9 mouse cellular contexts compared by ENCODE assay signal in the genomic region with DNA sequence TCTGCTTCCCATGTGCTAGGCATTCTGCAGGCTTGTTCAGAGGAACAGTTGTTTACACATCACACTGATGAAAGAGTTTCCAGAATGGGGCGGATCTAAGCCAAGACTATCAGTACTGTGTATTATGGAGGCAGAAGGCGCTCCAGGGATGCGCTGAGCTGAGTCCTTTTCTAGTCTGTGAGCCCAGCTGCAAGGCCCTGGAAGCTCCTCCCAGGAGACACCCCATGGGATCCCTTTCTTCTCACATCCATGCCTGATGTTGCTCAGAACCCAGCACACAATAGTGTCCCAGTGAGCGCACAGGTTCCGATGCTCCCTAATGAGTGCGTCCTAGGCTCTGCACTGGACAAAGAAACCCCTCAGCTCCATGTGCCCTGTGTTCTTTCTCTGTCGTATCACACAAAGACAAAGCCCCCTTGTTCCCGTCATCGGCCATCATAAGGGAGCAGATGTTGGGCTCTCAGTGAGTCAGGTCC.
DNase-seq lines count a peak whose midpoint lies in the region; ATAC-seq and TF ChIP-seq lines count a peak whose summit lies in the region.
"Had no signal": no experiment of that assay in that cellular context is flagged by ENCODE, and none has a peak within 500 bp of the region (broad histone marks: within the 10 kb centered on the region; RNA-seq: fewer than 3 reads in every experiment).

No protein-coding gene starts in this region.

- no peak overlapping the region for H3K4me3 ChIP-seq in lung, embryonic 15.5 days
- no peak overlapping the region for H3K4me3 ChIP-seq in lung, postnatal 0 days (ENCODE audit: low read depth, low read length)
- H3K4me3 ChIP-seq in forebrain, embryonic 14.5 days (ENCODE audit: low read depth, low read length), result no peak overlapping the region

- DNase-seq in lung, postnatal 0 days (ENCODE audit: low spot score), result no peak
- peak; percentile 57 for DNase-seq in forebrain, embryonic 14.5 days (ENCODE audit: low spot score)
- DNase-seq in left cerebral cortex, postnatal 4 days, result peak; percentile 24
- DNase-seq in retina, postnatal 7 days (ENCODE audit: low read depth, low spot score), result peak; percentile 24
- DNase-seq in adrenal gland, postnatal 14 days, result no peak
- no peak for DNase-seq in cerebellum, postnatal 4 days (ENCODE audit: low spot score in 2 of 2)
- no peak for DNase-seq in thymus, postnatal 14 days

- no peak for TF ChIP-seq CTCF in lung, postnatal 0 days (IDR thresholded peaks at IDR 0.05)

- no peak overlapping the region for H3K27ac ChIP-seq in lung, embryonic 15.5 days
- H3K27ac ChIP-seq in lung, postnatal 0 days (ENCODE audit: low read length), result no peak overlapping the region
- peak overlapping the region; percentile 45; the same call in 1 of the 2 replicates for H3K27ac ChIP-seq in forebrain, embryonic 14.5 days (ENCODE audit: low read depth, low read length)
- H3K27ac ChIP-seq: liver, embryonic 14.5 days had no signal

- peak; percentile 42; the same call in 1 of the 2 replicates for ATAC-seq in lung, embryonic 15.5 days (ENCODE audit: borderline replicate concordance, extremely low read depth, low FRiP score, low TSS enrichment)
- no peak for ATAC-seq in lung, postnatal 0 days
- ATAC-seq in forebrain, embryonic 14.5 days, result peak; percentile 72

- no peaks in the 10 kb centered on the region for H3K27me3 ChIP-seq in lung, embryonic 15.5 days
- no peaks in the 10 kb centered on the region for H3K27me3 ChIP-seq in lung, postnatal 0 days (replicated peaks; ENCODE audit: insufficient read depth, low read length)
- H3K27me3 ChIP-seq in forebrain, embryonic 14.5 days (replicated peaks; ENCODE audit: control insufficient read depth, insufficient read depth, low read length), result no peaks in the 10 kb centered on the region

- H3K4me2 ChIP-seq in lung, embryonic 15.5 days, result no peak overlapping the region
- H3K4me2 ChIP-seq in lung, postnatal 0 days (replicated peaks; ENCODE audit: low read depth, low read length), result no peak overlapping the region
- H3K4me2 ChIP-seq in forebrain, embryonic 14.5 days (ENCODE audit: low read length), result no peak overlapping the region

- H3K9ac ChIP-seq in lung, embryonic 15.5 days, result no peak overlapping the region
- H3K9ac ChIP-seq in lung, postnatal 0 days (replicated peaks; ENCODE audit: low read depth), result no peak overlapping the region
- H3K9ac ChIP-seq in forebrain, embryonic 14.5 days (ENCODE audit: low read length), result no peak overlapping the region; the same call in 1 of the 2 replicates
- H3K9ac ChIP-seq: liver, embryonic 14.5 days had no signal

- no peaks in the 10 kb centered on the region for H3K9me3 ChIP-seq in lung, embryonic 15.5 days
- no peaks in the 10 kb centered on the region for H3K9me3 ChIP-seq in lung, postnatal 0 days (ENCODE audit: low read length)
- H3K9me3 ChIP-seq in forebrain, embryonic 14.5 days (replicated peaks; ENCODE audit: control insufficient read depth, low read length), result no peaks in the 10 kb centered on the region

- intact Hi-C loops in left cerebral cortex, postnatal 4 days (cut with DNase I), result no loop called here

- TF ChIP-seq EP300 in lung, postnatal 0 days (IDR thresholded peaks at IDR 0.05), result no peak

- H3K36me3 ChIP-seq in lung, embryonic 15.5 days, result peaks cover 2% of the 10 kb centered on the region; the same call in 1 of the 2 replicates
- no peaks in the 10 kb centered on the region for H3K36me3 ChIP-seq in lung, postnatal 0 days (ENCODE audit: insufficient read depth, low read length)
- peaks cover 10% of the 10 kb centered on the region; the same call in 1 of the 2 replicates for H3K36me3 ChIP-seq in forebrain, embryonic 14.5 days (ENCODE audit: control insufficient read depth, insufficient read depth, low read length)

- 68% methylated on average over 9 of the region's 9 CpGs for WGBS in lung, embryonic 15.5 days
- WGBS in lung, postnatal 0 days, result 63% methylated on average over 9 of the region's 9 CpGs
- WGBS in forebrain, embryonic 14.5 days, result 34% methylated on average over 9 of the region's 9 CpGs

- peaks cover 7% of the 10 kb centered on the region for H3K4me1 ChIP-seq in lung, embryonic 15.5 days
- no peaks in the 10 kb centered on the region for H3K4me1 ChIP-seq in lung, postnatal 0 days (ENCODE audit: insufficient read depth, low read depth, low read length)
- peaks cover 3% of the 10 kb centered on the region; the same call in 1 of the 2 replicates for H3K4me1 ChIP-seq in forebrain, embryonic 14.5 days (ENCODE audit: control insufficient read depth, insufficient read depth, low read length)

Comparison
In these comparisons a context has a peak if more than half of its experiments do, and no peak if none do; other contexts are left out.
1. DNase-seq: peak in forebrain, embryonic 14.5 days (single experiment), left cerebral cortex, postnatal 4 days (single experiment) and retina, postnatal 7 days (single experiment); none in lung, postnatal 0 days (single experiment), adrenal gland, postnatal 14 days (single experiment), cerebellum, postnatal 4 days (0 of 2) and thymus, postnatal 14 days (single experiment).